Mouse (Mus musculus) CH12.LX (cell line): ENCODE data around the gene Smcr8. TPM values are rescaled to one million over a fixed set of nuclear protein-coding genes. Genes with fewer than 3 reads are reported as not detected.

Experiments used
- DNase-seq: peaks from one replicate; pipeline ENCODE4 v3.0.0-alpha.2; 2013; ENCODE audit errors: extremely low read depth
- H3K27ac ChIP-seq: 2 replicates; pipeline ENCODE4 v1.5.1; 2012; ENCODE audit warnings: low read depth, mild to moderate bottlenecking, control low read depth, moderate library complexity; ENCODE audit not compliant: insufficient read depth
- H3K27me3 ChIP-seq: replicated peaks from 2 replicates; pipeline ENCODE3; 2012; ENCODE audit warnings: inconsistent platforms
- H3K36me3 ChIP-seq, 2 experiments: replicated peaks in 1 of 2; 2 replicates each; pipeline versions ENCODE3 to v1.6.1; 2012; ENCODE audit warnings: inconsistent platforms in 1 of 2, low read length in 1 of 2, mild to moderate bottlenecking in 1 of 2, mixed read lengths in 1 of 2, moderate library complexity in 1 of 2; ENCODE audit not compliant: control insufficient read depth in 1 of 2, insufficient read depth in 1 of 2
- H3K4me1 ChIP-seq, 2 experiments: 2 replicates each; pipeline ENCODE4 v1.6.1; 2012; ENCODE audit warnings: inconsistent platforms in 1 of 2, moderate library complexity in 1 of 2; ENCODE audit not compliant: insufficient read depth in 2 of 2, control insufficient read depth in 1 of 2
- H3K4me2 ChIP-seq: 2 replicates; pipeline ENCODE4 v1.6.1; 2012; ENCODE audit warnings: low read depth, mild to moderate bottlenecking, control low read depth; ENCODE audit not compliant: poor library complexity, insufficient read depth, severe bottlenecking
- H3K4me3 ChIP-seq, 3 experiments: fragments of 150-350 bp in 1 of 3; sonication (generic) in 1 of 3; replicated peaks in 1 of 3; 2 replicates each; pipeline versions ENCODE3 to v1.5.1; 2011 to 2012; ENCODE audit warnings: low read depth in 2 of 3, low read length in 2 of 3, mild to moderate bottlenecking in 2 of 3, moderate library complexity in 2 of 3, control low read depth in 1 of 3, improper control_type of control experiment in 1 of 3, inconsistent platforms in 1 of 3, mixed read lengths in 1 of 3; ENCODE audit not compliant: poor library complexity in 1 of 3
- H3K79me2 ChIP-seq: replicated peaks from 2 replicates; pipeline ENCODE4 v1.6.1; 2012; ENCODE audit warnings: mild to moderate bottlenecking, moderate library complexity; ENCODE audit not compliant: control insufficient read depth, poor library complexity, insufficient read depth, severe bottlenecking; ENCODE audit errors: extremely low read depth
- H3K9ac ChIP-seq: 2 replicates; pipeline ENCODE4 v1.6.1; 2012; ENCODE audit warnings: low read depth, mild to moderate bottlenecking, control low read depth, moderate library complexity; ENCODE audit not compliant: insufficient read depth
- H3K9me3 ChIP-seq: replicated peaks from 2 replicates; pipeline ENCODE3; 2012; ENCODE audit warnings: low read length, inconsistent platforms, mixed read lengths
- BHLHE40 ChIP-seq: IDR thresholded peaks from 2 replicates; pipeline ENCODE4 v1.6.1; 2011; ENCODE audit warnings: mild to moderate bottlenecking, low read depth, low read length, improper control_type of control experiment
- CHD1 ChIP-seq: IDR thresholded peaks from 2 replicates; pipeline ENCODE4 v1.6.1; 2012; ENCODE audit warnings: low read depth, low read length, improper control_type of control experiment, inconsistent platforms
- E2F4 ChIP-seq: IDR thresholded peaks from 2 replicates; pipeline ENCODE4 v1.6.1; 2011; ENCODE audit warnings: low read depth, low read length, improper control_type of control experiment; ENCODE audit not compliant: insufficient replicate concordance
- EP300 ChIP-seq: IDR thresholded peaks from 2 replicates; pipeline ENCODE4 v1.6.1; 2011; ENCODE audit warnings: low read length, improper control_type of control experiment
- ETS1 ChIP-seq: conservative IDR thresholded peaks from 2 replicates; pipeline ENCODE4 v1.6.1; 2012; ENCODE audit warnings: low read depth, mild to moderate bottlenecking, inconsistent platforms, low read length, improper control_type of control experiment, moderate library complexity
- HCFC1 ChIP-seq: IDR thresholded peaks from 2 replicates; pipeline ENCODE4 v1.6.1; 2012; ENCODE audit warnings: low read depth, mild to moderate bottlenecking, inconsistent platforms, low read length, improper control_type of control experiment
- IRF4 ChIP-seq: IDR thresholded peaks from 2 replicates; pipeline ENCODE4 v1.6.1; 2014; ENCODE audit warnings: low read depth, mild to moderate bottlenecking, inconsistent platforms, low read length, improper control_type of control experiment
- JUN ChIP-seq: IDR thresholded peaks from 2 replicates; pipeline ENCODE4 v1.6.1; 2011; ENCODE audit warnings: low read depth, mild to moderate bottlenecking, low read length, improper control_type of control experiment, moderate library complexity; ENCODE audit not compliant: insufficient read depth
- JUND ChIP-seq: conservative IDR thresholded peaks from 2 replicates; pipeline ENCODE4 v1.6.1; 2011; ENCODE audit warnings: low read depth, low read length, improper control_type of control experiment
- KAT2A ChIP-seq: IDR thresholded peaks from 2 replicates; pipeline ENCODE4 v1.6.1; 2012; ENCODE audit warnings: low read length, improper control_type of control experiment, inconsistent platforms; ENCODE audit not compliant: insufficient replicate concordance
- MAFK ChIP-seq: IDR thresholded peaks from 2 replicates; pipeline ENCODE4 v1.6.1; 2011; ENCODE audit warnings: low read length, improper control_type of control experiment; ENCODE audit not compliant: insufficient replicate concordance
- MAX ChIP-seq: IDR thresholded peaks from 2 replicates; pipeline ENCODE4 v1.6.1; 2011; ENCODE audit warnings: low read length, improper control_type of control experiment
- MEF2A ChIP-seq: IDR thresholded peaks from 2 replicates; pipeline ENCODE4 v1.6.1; 2014; ENCODE audit warnings: low read depth, mild to moderate bottlenecking, inconsistent platforms, low read length, improper control_type of control experiment, borderline replicate concordance
- MXI1 ChIP-seq: IDR thresholded peaks from 2 replicates; pipeline ENCODE4 v1.6.1; 2011; ENCODE audit warnings: mild to moderate bottlenecking, low read depth, low read length, improper control_type of control experiment
- MYC ChIP-seq: IDR thresholded peaks from 2 replicates; pipeline ENCODE4 v1.6.1; 2011; ENCODE audit warnings: low read depth, mild to moderate bottlenecking, improper control_type of control experiment, low read length
- NELFE ChIP-seq: IDR thresholded peaks from 2 replicates; pipeline ENCODE4 v1.6.1; 2011; ENCODE audit warnings: low read depth, low read length, improper control_type of control experiment
- PAX5 ChIP-seq: IDR thresholded peaks from 2 replicates; pipeline ENCODE4 v1.6.1; 2012; ENCODE audit warnings: low read length, inconsistent platforms, mixed read lengths
- POLR2A ChIP-seq: IDR thresholded peaks from 2 replicates; pipeline ENCODE4 v1.6.1; 2011; ENCODE audit warnings: low read depth, mild to moderate bottlenecking, improper control_type of control experiment, low read length
- RCOR1 ChIP-seq: conservative IDR thresholded peaks from 2 replicates; pipeline ENCODE4 v1.6.1; 2012; ENCODE audit warnings: low read depth, mild to moderate bottlenecking, inconsistent platforms, low read length, improper control_type of control experiment
- SIN3A ChIP-seq: IDR thresholded peaks from 2 replicates; pipeline ENCODE4 v1.6.1; 2012; ENCODE audit warnings: low read length, improper control_type of control experiment, inconsistent platforms
- SMC3 ChIP-seq: IDR thresholded peaks from 2 replicates; pipeline ENCODE4 v1.6.1; 2011; ENCODE audit warnings: low read depth, low read length, improper control_type of control experiment
- TCF12 ChIP-seq: IDR thresholded peaks from 2 replicates; pipeline ENCODE4 v1.6.1; 2014; ENCODE audit warnings: low read depth, mild to moderate bottlenecking, inconsistent platforms, low read length, improper control_type of control experiment
- UBTF ChIP-seq: IDR thresholded peaks from 2 replicates; pipeline ENCODE4 v1.6.1; 2012; ENCODE audit warnings: low read depth, mild to moderate bottlenecking, inconsistent platforms, low read length, improper control_type of control experiment, moderate library complexity
- ZKSCAN1 ChIP-seq: IDR thresholded peaks from 2 replicates; pipeline ENCODE4 v1.6.1; 2012; ENCODE audit warnings: low read depth, inconsistent platforms, low read length, improper control_type of control experiment, borderline replicate concordance
- ZNF384 ChIP-seq: IDR thresholded peaks from 2 replicates; pipeline ENCODE4 v1.6.1; 2012; ENCODE audit warnings: low read depth, low read length, improper control_type of control experiment, inconsistent platforms
- dilution Hi-C: fragments of 300-500 bp; cut with MboI; formaldehyde crosslinking; loops from 2 replicates; pipeline ENCODE4 v1.14.3; 2020; ENCODE audit warnings: low sequenced_read_pairs; ENCODE audit not compliant: extremely low pct_unique_long_range_greater_than_20kb, extremely low pct_ligation_motif_present
- in situ Hi-C: fragments of 300-500 bp; cut with MboI; formaldehyde crosslinking; loops from 3 replicates; pipeline ENCODE4 v1.14.3; 2019; ENCODE audit warnings: low sequenced_read_pairs, low pct_ligation_motif_present, low pct_unique_long_range_greater_than_20kb, mixed read lengths
- polyA plus RNA-seq: library from polyadenylated mRNA; unstranded; fragments of >175 nt; gene quantifications from 2 replicates; pipeline ENCODE4 v1.2.1, GENCODE M21; 2012; ENCODE audit warnings: low read depth; ENCODE audit not compliant: insufficient read length
- total RNA-seq, 2 experiments: library from RNA; depleted of rRNA; stranded (reverse); fragments of 300-350 nt in 1 of 2; fragments of >200 nt in 1 of 2; gene quantifications; 2 replicates each; pipeline ENCODE4 v1.2.3; 2012 to 2014

The Smcr8 gene
- total and polyA plus RNA-seq, 3 experiments: 11.0 to 27.5 (median 22.4) TPM

DNA sequence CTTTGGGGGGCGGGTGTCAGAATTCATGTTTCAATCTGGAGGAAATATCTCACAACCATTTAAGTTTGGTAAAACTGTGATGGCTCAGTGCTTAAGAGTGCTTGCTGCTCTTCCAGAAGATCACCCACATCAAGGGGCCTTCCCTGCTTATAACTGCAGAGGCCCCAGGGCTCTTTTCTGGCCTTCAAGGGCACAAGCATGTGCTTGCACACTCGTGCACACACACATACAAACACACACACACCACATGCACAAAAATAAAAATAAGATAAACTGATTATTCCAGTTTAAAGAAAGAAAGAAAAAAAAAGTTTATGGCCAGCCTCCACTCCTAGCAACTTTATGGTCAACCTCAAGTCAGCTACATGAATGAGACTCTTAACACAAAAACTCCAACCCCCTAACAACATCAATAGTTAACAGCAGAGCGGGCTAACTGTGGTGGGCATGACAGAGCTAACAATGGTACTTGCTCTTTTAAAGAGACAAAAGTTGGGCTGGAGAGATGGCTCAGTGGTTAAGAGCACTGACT is 3.1 kb upstream of the Smcr8 start:
- H3K36me3 ChIP-seq: peaks cover 6 to 12% of the 10 kb centered on the region in 2 experiments
- H3K9me3 ChIP-seq: no peaks in the 10 kb centered on the region
- peak overlapping the region; percentile 60 for H3K4me2 ChIP-seq
- peak overlapping the region in 1 of 3 experiments; percentile 9 for H3K4me3 ChIP-seq
- no peak for TF ChIP-seq PAX5
- TF ChIP-seq ZNF384: no peak
- TF ChIP-seq EP300: 0 out of 2 replicates have a peak, but pooled peaks have one; percentile 9
- TF ChIP-seq JUN: no peak
- TF ChIP-seq MAFK: no peak
- no peak for TF ChIP-seq JUND
- 0 out of 2 replicates have a peak, but pooled peaks have one; percentile 6 for TF ChIP-seq TCF12
- no peak; the same call in 1 of the 2 replicates for TF ChIP-seq ETS1
- peak; percentile 53; the same call in 1 of the 2 replicates for TF ChIP-seq MXI1
- TF ChIP-seq SIN3A: peak; percentile 68
- TF ChIP-seq KAT2A: 0 out of 2 replicates have a peak, but pooled peaks have one; percentile 11
- TF ChIP-seq CHD1: peak; percentile 88
- TF ChIP-seq BHLHE40: peak; percentile 56
- 0 out of 2 replicates have a peak, but pooled peaks have one; percentile 52 for TF ChIP-seq MAX
- no peak; the same call in 1 of the 2 replicates for TF ChIP-seq POLR2A
- no peak for TF ChIP-seq MEF2A
- no peak for TF ChIP-seq NELFE
- no peak for TF ChIP-seq HCFC1
- no peak for TF ChIP-seq SMC3
- no peak for TF ChIP-seq E2F4
- no peak for TF ChIP-seq UBTF
- 0 out of 2 replicates have a peak, but pooled peaks have one; percentile 52 for TF ChIP-seq RCOR1
- no peak; the same call in 1 of the 2 replicates for TF ChIP-seq MYC
- no peak for TF ChIP-seq ZKSCAN1
- 0 out of 2 replicates have a peak, but pooled peaks have one; percentile 21 for TF ChIP-seq IRF4
- no peak for DNase-seq
- in situ Hi-C loops (no loop called here), dilution Hi-C loops (no loop called here)
- peak overlapping the region; percentile 89 for H3K9ac ChIP-seq
- peak overlapping the region; percentile 20; the same call in 1 of the 2 replicates for H3K27ac ChIP-seq
- peaks cover 80% of the 10 kb centered on the region for H3K79me2 ChIP-seq
- peaks cover 12 to 58% of the 10 kb centered on the region in 2 experiments for H3K4me1 ChIP-seq
- H3K27me3 ChIP-seq: no peaks in the 10 kb centered on the region
